Mouse (Mus musculus) kidney, adult 9 months (tissue): ENCODE data around the gene Hist1h1c.
"Not testable (repeated sequence)": the region's sequence is repeated elsewhere in the genome, so short reads cannot be mapped to it uniquely, and the experiment has no call there.

ENCODE experiments used
- DNase-seq: peaks from one replicate; pipeline ENCODE4 v3.0.0; 2022

Hist1h1c gene

GRCm38 (mm10) chr13:23717176-23717575 lies 21.4 kb upstream of the Hist1h1c start:
- DNase-seq = no peak

GRCm38 (mm10) chr13:23717593-23718245 lies 20.9 kb upstream of the Hist1h1c start:
- not testable (repeated sequence) for DNase-seq

GRCm38 (mm10) chr13:23724239-23724638 lies 14.4 kb upstream of the Hist1h1c start:
- DNase-seq = no peak

GRCm38 (mm10) chr13:23725213-23725612 lies 13.4 kb upstream of the Hist1h1c start:
- DNase-seq = no peak

GRCm38 (mm10) chr13:23728472-23729191 lies 10.0 kb upstream of the Hist1h1c start:
- DNase-seq = no peak

GRCm38 (mm10) chr13:23729192-23729525 lies 9.4 kb upstream of the Hist1h1c start:
- no peak for DNase-seq

- no peak for DNase-seq
Measured at GRCm38 (mm10) chr13:23729706-23730105, 8.9 kb upstream of the Hist1h1c start.

- peak; percentile 91 for DNase-seq
Measured at GRCm38 (mm10) chr13:23730479-23730878, 8.1 kb upstream of the Hist1h1c start.

GRCm38 (mm10) chr13:23732156-23732804 lies 6.3 kb upstream of the Hist1h1c start:
- peak; percentile 65 for DNase-seq

- no peak for DNase-seq
Measured at GRCm38 (mm10) chr13:23737091-23737490, 1.5 kb upstream of the Hist1h1c start.

- DNase-seq = no peak
Measured at GRCm38 (mm10) chr13:23738041-23738440, 567 bp upstream of the Hist1h1c start.

GRCm38 (mm10) chr13:23739069-23739921 lies 687 bp downstream of the Hist1h1c start:
- peak; percentile 99 for DNase-seq

GRCm38 (mm10) chr13:23739922-23740252 lies 1.3 kb downstream of the Hist1h1c start:
- DNase-seq = no peak

GRCm38 (mm10) chr13:23740256-23740840 lies 1.7 kb downstream of the Hist1h1c start:
- DNase-seq = no peak

- no peak for DNase-seq
Measured at GRCm38 (mm10) chr13:23740910-23741309, 2.3 kb downstream of the Hist1h1c start.

- no peak for DNase-seq
Measured at GRCm38 (mm10) chr13:23742007-23742406, 3.4 kb downstream of the Hist1h1c start.

- no peak for DNase-seq
Measured at GRCm38 (mm10) chr13:23743215-23743614, 4.6 kb downstream of the Hist1h1c start.

- no peak for DNase-seq
Measured at GRCm38 (mm10) chr13:23743963-23744362, 5.4 kb downstream of the Hist1h1c start.

GRCm38 (mm10) chr13:23744421-23745380 lies 6.1 kb downstream of the Hist1h1c start:
- no peak for DNase-seq

GRCm38 (mm10) chr13:23745381-23746161 lies 7.0 kb downstream of the Hist1h1c start, which contains the start of gene Hist1h3c:
Hist1h3c (minus strand) TSS chr13:23745602.
- DNase-seq = peak; percentile 87
